Mouse (Mus musculus) embryo, embryonic 11.5 days (tissue): ENCODE data around the gene Wdr92.

Source experiments
- DNase-seq: peaks from one replicate; pipeline ENCODE4 v3.0.0-alpha.2; 2012; ENCODE audit warnings: low read depth, low spot score

Wdr92 gene

GRCm38 (mm10) chr11:17181807-17182206 is at the start of gene Wdr92:
TSS of gene Wdr92 (plus strand) at chr11:17182107.
- DNase-seq: no peak

- no peak for DNase-seq
Measured at GRCm38 (mm10) chr11:17135638-17136037, 46.3 kb upstream of the Wdr92 start.

- DNase-seq: no peak
Measured at GRCm38 (mm10) chr11:17138306-17139033, 43.4 kb upstream of the Wdr92 start.

- DNase-seq: peak; percentile 91
Measured at GRCm38 (mm10) chr11:17158858-17159737, 22.8 kb upstream of the Wdr92 start, which contains the start of gene Ppp3r1. TSS of gene Ppp3r1 (plus strand) at chr11:17159263.

- DNase-seq: no peak
Measured at GRCm38 (mm10) chr11:17159738-17160241, 22.1 kb upstream of the Wdr92 start.

GRCm38 (mm10) chr11:17160242-17160641 is 21.7 kb upstream of the Wdr92 start:
- DNase-seq: peak; percentile 26

- DNase-seq: no peak
Measured at GRCm38 (mm10) chr11:17163956-17164355, 18.0 kb upstream of the Wdr92 start.

- no peak for DNase-seq
Measured at GRCm38 (mm10) chr11:17166627-17167026, 15.3 kb upstream of the Wdr92 start.

GRCm38 (mm10) chr11:17169262-17169661 is 12.6 kb upstream of the Wdr92 start:
- DNase-seq: no peak

- no peak for DNase-seq
Measured at GRCm38 (mm10) chr11:17170938-17171729, 10.8 kb upstream of the Wdr92 start.

- DNase-seq: no peak
Measured at GRCm38 (mm10) chr11:17172300-17172699, 9.6 kb upstream of the Wdr92 start.

- DNase-seq: no peak
Measured at GRCm38 (mm10) chr11:17176638-17177037, 5.3 kb upstream of the Wdr92 start.

- DNase-seq: no peak
Measured at GRCm38 (mm10) chr11:17180753-17181152, 1.2 kb upstream of the Wdr92 start.

GRCm38 (mm10) chr11:17183165-17183564 is 1.3 kb downstream of the Wdr92 start:
- no peak for DNase-seq

- no peak for DNase-seq
Measured at GRCm38 (mm10) chr11:17187649-17188048, 5.7 kb downstream of the Wdr92 start.

GRCm38 (mm10) chr11:17188786-17189185 is 6.9 kb downstream of the Wdr92 start:
- DNase-seq: no peak

GRCm38 (mm10) chr11:17192151-17192844 is 10.4 kb downstream of the Wdr92 start:
- no peak for DNase-seq

GRCm38 (mm10) chr11:17199170-17199569 is 17.3 kb downstream of the Wdr92 start:
- no peak for DNase-seq

GRCm38 (mm10) chr11:17199840-17200501 is 18.1 kb downstream of the Wdr92 start:
- DNase-seq: no peak

GRCm38 (mm10) chr11:17200936-17201335 is 19.0 kb downstream of the Wdr92 start:
- DNase-seq: no peak
